Mouse (Mus musculus): ENCODE data around the gene Arap1. TPM values are rescaled to one million over a fixed set of nuclear protein-coding genes. Genes with fewer than 3 reads are reported as not detected.

Arap1 gene
- polyA plus RNA-seq, 1 experiment from 2014 or later: 75.5 TPM

DNA sequence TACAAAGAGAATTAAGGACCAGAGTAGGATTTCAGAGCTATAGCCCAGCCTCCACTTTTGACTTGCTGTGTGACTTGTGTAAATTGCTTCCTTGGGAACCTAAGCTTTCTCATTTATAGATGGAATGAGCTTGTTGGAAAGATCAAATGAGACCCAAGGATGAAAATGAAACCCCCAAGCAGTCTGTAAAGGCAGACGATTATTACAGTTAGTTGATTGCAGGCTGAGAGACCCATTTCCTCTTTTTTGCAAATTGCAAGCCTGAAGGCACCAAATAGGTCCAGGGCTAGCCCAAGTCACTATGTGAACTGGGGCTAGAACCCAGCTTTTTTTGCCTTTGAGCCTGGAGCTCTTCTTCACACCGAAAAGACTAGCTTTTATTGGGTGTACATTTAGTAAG is 36.8 kb upstream of the Arap1 start:
- ATAC-seq (ENCODE audit: low read depth): no peak
- no peak for DNase-seq (ENCODE audit: low spot score)
- Histone ChIP-seq H3K4me3 (ENCODE audit: low read depth, low read length) (peak overlapping the region; percentile 47), H3K27ac (replicated peaks; ENCODE audit: low read depth, low read length) (peak overlapping the region; percentile 77), H3K9me3 (ENCODE audit: control insufficient read depth, low read length) (no peaks in the 10 kb centered on the region), H3K9ac (ENCODE audit: low read depth, low read length) (peak overlapping the region; percentile 46), H3K36me3 (ENCODE audit: control insufficient read depth, insufficient read depth, low read length) (no peaks in the 10 kb centered on the region), H3K27me3 (replicated peaks; ENCODE audit: control insufficient read depth, insufficient read depth, low read length) (no peaks in the 10 kb centered on the region), H3K4me2 (ENCODE audit: low read depth, low read length) (peak overlapping the region; percentile 52), H3K4me1 (ENCODE audit: control insufficient read depth, insufficient read depth, low read length) (no peaks in the 10 kb centered on the region)
- WGBS: 35% methylated on average over 2 of the region's 2 CpGs

DNA sequence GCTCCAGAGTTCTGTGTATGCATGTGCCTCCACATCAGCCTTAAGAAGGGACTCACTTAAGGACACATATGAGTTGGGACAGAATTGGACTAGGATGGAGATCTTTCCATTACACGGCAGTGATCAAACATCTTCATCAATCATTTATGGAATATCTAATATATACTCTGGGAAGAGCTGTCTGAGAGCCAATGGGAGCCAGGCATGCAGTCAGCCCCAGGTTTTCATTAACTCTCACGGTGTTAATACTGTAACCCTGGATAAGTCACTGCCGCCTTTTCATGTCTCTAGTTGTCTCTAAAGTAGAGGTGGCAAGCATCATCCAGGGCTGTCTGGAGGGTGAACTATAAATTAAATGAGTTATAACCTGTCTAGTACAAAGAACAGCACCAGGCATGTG is 34.8 kb upstream of the Arap1 start:
- H3K4me3 ChIP-seq (ENCODE audit: low read depth, low read length): no peak overlapping the region
- WGBS: 79% methylated on average over 3 of the region's 3 CpGs
- H3K27me3 ChIP-seq (replicated peaks; ENCODE audit: control insufficient read depth, insufficient read depth, low read length): no peaks in the 10 kb centered on the region
- no peak overlapping the region for H3K9ac ChIP-seq (ENCODE audit: low read depth, low read length)
- no peaks in the 10 kb centered on the region for H3K4me1 ChIP-seq (ENCODE audit: control insufficient read depth, insufficient read depth, low read length)
- ATAC-seq (ENCODE audit: low read depth) (no peak), DNase-seq (ENCODE audit: low spot score) (no peak)
- H3K27ac ChIP-seq (replicated peaks; ENCODE audit: low read depth, low read length): no peak overlapping the region
- no peaks in the 10 kb centered on the region for H3K36me3 ChIP-seq (ENCODE audit: control insufficient read depth, insufficient read depth, low read length)
- no peaks in the 10 kb centered on the region for H3K9me3 ChIP-seq (ENCODE audit: control insufficient read depth, low read length)
- H3K4me2 ChIP-seq (ENCODE audit: low read depth, low read length): no peak overlapping the region

DNA sequence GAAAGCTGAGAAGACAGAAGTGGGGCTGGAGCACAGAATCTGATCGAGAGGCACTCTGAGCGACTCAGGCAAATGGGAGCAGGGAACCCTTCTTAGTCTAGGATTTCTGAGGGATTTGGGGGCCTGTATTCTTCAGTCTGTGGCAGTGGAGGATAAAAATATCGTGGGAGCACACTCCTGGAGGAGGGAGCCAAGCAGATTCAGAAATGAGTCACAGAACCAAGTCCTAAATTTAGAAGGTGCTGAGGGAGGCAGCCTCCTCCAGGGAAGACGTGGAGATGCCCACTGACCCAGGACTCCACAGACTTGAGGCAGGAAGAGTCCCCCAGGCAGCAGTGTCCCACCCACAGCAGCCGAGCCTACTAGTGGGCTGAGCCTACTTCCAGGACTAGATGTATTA is 33.5 kb upstream of the Arap1 start:
- Histone ChIP-seq H3K9me3 (ENCODE audit: control insufficient read depth, low read length) (no peaks in the 10 kb centered on the region), H3K36me3 (ENCODE audit: control insufficient read depth, insufficient read depth, low read length) (no peaks in the 10 kb centered on the region), H3K4me3 (ENCODE audit: low read depth, low read length) (no peak overlapping the region), H3K27me3 (replicated peaks; ENCODE audit: control insufficient read depth, insufficient read depth, low read length) (0 out of 2 replicates have a peak, but pooled peaks cover 4% of the 10 kb centered on the region), H3K9ac (ENCODE audit: low read depth, low read length) (no peak overlapping the region), H3K4me2 (ENCODE audit: low read depth, low read length) (no peak overlapping the region), H3K27ac (replicated peaks; ENCODE audit: low read depth, low read length) (no peak overlapping the region), H3K4me1 (ENCODE audit: control insufficient read depth, insufficient read depth, low read length) (no peaks in the 10 kb centered on the region)
- no peak for DNase-seq (ENCODE audit: low spot score)
- no peak for ATAC-seq (ENCODE audit: low read depth)
- 65% methylated on average over 5 of the region's 5 CpGs for WGBS

DNA sequence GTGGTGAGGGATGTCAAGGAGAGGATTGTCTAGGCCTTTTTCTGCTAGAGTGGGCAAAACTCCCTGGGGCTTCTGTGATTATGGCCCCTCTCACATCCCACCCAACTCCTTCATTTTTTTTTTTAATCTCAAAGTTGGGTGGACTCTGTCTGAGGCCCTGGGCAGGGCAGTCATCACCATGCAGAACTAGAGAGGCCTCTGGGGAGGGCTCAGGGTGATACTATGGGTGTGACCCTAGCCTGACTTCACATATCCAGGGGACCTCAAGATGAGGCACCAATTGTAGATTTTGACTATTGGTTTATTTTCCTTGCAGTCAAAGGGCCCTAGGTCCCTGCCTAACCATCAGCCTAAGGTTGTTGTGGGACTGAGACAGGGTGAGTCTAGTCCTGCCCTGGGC is 32.2 kb upstream of the Arap1 start:
- DNase-seq (ENCODE audit: low spot score): no peak
- ATAC-seq (ENCODE audit: low read depth): no peak
- H3K36me3 ChIP-seq (ENCODE audit: control insufficient read depth, insufficient read depth, low read length): no peaks in the 10 kb centered on the region

DNA sequence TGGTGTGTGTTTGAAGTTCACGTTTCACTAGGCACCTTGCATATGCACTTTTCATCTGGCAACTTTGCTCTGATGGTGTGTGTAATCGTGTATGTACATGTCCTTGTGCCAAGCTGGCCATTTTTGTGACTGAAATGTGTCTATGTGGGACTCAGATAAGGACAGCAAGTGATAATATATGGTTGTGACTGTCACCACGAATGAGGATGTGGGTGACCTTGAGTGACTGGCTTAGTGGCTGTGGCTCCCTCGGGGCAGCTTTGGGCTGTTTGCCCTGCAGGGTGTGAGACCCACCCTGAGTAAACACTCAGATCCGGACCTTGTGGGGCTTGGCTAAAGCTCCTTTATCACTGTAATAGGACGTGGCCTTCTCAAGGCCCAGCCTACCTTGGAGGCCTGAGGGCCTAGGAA is 31.3 kb upstream of the Arap1 start:
- no peaks in the 10 kb centered on the region for H3K36me3 ChIP-seq (ENCODE audit: control insufficient read depth, insufficient read depth, low read length)
- no peaks in the 10 kb centered on the region for H3K4me1 ChIP-seq (ENCODE audit: control insufficient read depth, insufficient read depth, low read length)
- 59% methylated on average over 6 of the region's 6 CpGs for WGBS
- no peak overlapping the region for H3K27ac ChIP-seq (replicated peaks; ENCODE audit: low read depth, low read length)
- ATAC-seq (ENCODE audit: low read depth) (no peak), DNase-seq (ENCODE audit: low spot score) (no peak)
- no peaks in the 10 kb centered on the region for H3K9me3 ChIP-seq (ENCODE audit: control insufficient read depth, low read length)
- no peak overlapping the region for H3K4me3 ChIP-seq (ENCODE audit: low read depth, low read length)
- no peak overlapping the region for H3K4me2 ChIP-seq (ENCODE audit: low read depth, low read length)
- peaks cover 6% of the 10 kb centered on the region; the same call in 1 of the 2 replicates for H3K27me3 ChIP-seq (replicated peaks; ENCODE audit: control insufficient read depth, insufficient read depth, low read length)
- H3K9ac ChIP-seq (ENCODE audit: low read depth, low read length): no peak overlapping the region

More for the DNA sequence above, 32.2 kb upstream of the Arap1 start:
- Histone ChIP-seq H3K27ac (replicated peaks; ENCODE audit: low read depth, low read length) (no peak overlapping the region), H3K27me3 (replicated peaks; ENCODE audit: control insufficient read depth, insufficient read depth, low read length) (0 out of 2 replicates have a peak, but pooled peaks cover 4% of the 10 kb centered on the region), H3K9ac (ENCODE audit: low read depth, low read length) (no peak overlapping the region), H3K4me1 (ENCODE audit: control insufficient read depth, insufficient read depth, low read length) (no peaks in the 10 kb centered on the region), H3K9me3 (ENCODE audit: control insufficient read depth, low read length) (no peaks in the 10 kb centered on the region), H3K4me3 (ENCODE audit: low read depth, low read length) (no peak overlapping the region), H3K4me2 (ENCODE audit: low read depth, low read length) (no peak overlapping the region)

DNA sequence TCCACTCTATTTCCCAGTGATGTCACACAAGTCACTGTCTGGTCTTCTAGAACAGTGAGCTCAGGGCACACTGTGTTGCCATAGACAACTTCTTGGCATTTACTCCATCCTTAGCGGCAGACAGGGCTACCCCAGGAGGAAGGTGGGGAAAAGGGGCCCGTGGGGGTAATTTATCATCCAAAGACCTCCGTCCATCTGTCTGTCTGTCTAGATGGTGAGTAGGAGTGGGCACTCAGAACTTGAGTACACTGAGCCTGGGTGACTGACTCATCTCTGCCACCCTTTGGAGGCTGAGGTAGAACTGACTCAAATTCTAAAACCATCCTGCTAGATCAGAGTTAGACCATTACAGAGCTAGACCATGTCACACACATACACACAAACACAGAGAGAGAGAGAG is 30.9 kb upstream of the Arap1 start, which contains the start of gene Stard10:
Stard10 (plus strand) TSS at position 73 of the 400 bp plus-strand sequence.
- WGBS: 81% methylated on average over 3 of the region's 3 CpGs
- Histone ChIP-seq H3K27me3 (replicated peaks; ENCODE audit: control insufficient read depth, insufficient read depth, low read length) (peaks cover 10% of the 10 kb centered on the region; the same call in 1 of the 2 replicates), H3K4me1 (ENCODE audit: control insufficient read depth, insufficient read depth, low read length) (no peaks in the 10 kb centered on the region), H3K36me3 (ENCODE audit: control insufficient read depth, insufficient read depth, low read length) (no peaks in the 10 kb centered on the region), H3K4me2 (ENCODE audit: low read depth, low read length) (no peak within 1 kb of the TSS), H3K9me3 (ENCODE audit: control insufficient read depth, low read length) (no peaks in the 10 kb centered on the region), H3K9ac (ENCODE audit: low read depth, low read length) (no peak within 1 kb of the TSS), H3K27ac (replicated peaks; ENCODE audit: low read depth, low read length) (no peak within 1 kb of the TSS), H3K4me3 (ENCODE audit: low read depth, low read length) (no peak within 1 kb of the TSS)
- ATAC-seq (ENCODE audit: low read depth) (no peak), DNase-seq (ENCODE audit: low spot score) (no peak)

DNA sequence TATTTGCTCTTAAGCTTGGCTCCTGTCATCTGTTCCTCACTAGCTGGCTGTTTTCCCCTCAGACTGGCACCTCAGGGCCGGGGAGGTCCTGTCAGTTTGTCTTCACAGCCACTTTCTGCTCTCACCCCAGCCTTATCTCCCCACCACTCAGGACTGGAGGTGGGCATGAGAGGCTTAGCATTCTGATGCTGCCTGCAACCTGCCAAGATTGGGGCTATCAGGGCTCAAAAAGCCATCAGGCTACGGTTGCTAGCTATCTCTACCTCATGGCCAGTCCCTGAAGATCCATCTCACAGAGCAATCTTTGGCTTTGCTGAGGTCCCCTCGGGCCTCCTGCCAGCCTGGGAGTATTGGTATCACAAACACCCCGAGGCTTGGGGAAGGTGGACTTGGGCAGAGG is 29.0 kb upstream of the Arap1 start:
- peaks cover 11% of the 10 kb centered on the region; the same call in 1 of the 2 replicates for H3K27me3 ChIP-seq (replicated peaks; ENCODE audit: control insufficient read depth, insufficient read depth, low read length)

DNA sequence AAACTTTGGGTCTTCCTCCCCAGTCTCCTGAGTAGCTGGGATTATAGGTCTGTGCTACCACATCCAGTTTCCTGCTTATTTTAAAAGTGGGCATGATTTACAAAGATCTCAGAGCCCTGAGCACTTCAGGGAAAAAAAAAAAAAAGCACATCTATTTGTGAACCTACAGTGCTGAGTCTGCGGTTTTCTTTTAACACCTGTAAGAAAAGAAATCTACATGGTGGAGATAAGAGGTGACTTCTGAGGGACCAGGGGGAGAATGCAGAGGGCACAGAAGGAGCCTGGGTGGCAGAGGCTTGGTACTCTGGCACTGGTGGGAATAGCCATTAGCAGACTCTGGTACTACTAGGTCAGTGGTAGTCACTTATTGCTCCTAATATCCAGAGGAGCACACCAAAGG is 28.1 kb upstream of the Arap1 start:
- WGBS: 96% methylated on average over 1 of the region's 1 CpGs

More for the DNA sequence above, 29.0 kb upstream of the Arap1 start:
- no peaks in the 10 kb centered on the region for H3K36me3 ChIP-seq (ENCODE audit: control insufficient read depth, insufficient read depth, low read length)
- ATAC-seq (ENCODE audit: low read depth): no peak
- H3K4me3 ChIP-seq (ENCODE audit: low read depth, low read length): no peak overlapping the region
- no peaks in the 10 kb centered on the region for H3K4me1 ChIP-seq (ENCODE audit: control insufficient read depth, insufficient read depth, low read length)
- no peaks in the 10 kb centered on the region for H3K9me3 ChIP-seq (ENCODE audit: control insufficient read depth, low read length)
- H3K27ac ChIP-seq (replicated peaks; ENCODE audit: low read depth, low read length): no peak overlapping the region
- WGBS: 61% methylated on average over 4 of the region's 4 CpGs
- no peak for DNase-seq (ENCODE audit: low spot score)
- no peak overlapping the region for H3K9ac ChIP-seq (ENCODE audit: low read depth, low read length)
- H3K4me2 ChIP-seq (ENCODE audit: low read depth, low read length): no peak overlapping the region

More for the DNA sequence above, 28.1 kb upstream of the Arap1 start:
- ATAC-seq (ENCODE audit: low read depth) (no peak), DNase-seq (ENCODE audit: low spot score) (no peak)
- H3K27ac ChIP-seq (replicated peaks; ENCODE audit: low read depth, low read length): no peak overlapping the region
- H3K4me3 ChIP-seq (ENCODE audit: low read depth, low read length): no peak overlapping the region
- H3K9ac ChIP-seq (ENCODE audit: low read depth, low read length): no peak overlapping the region
- H3K4me2 ChIP-seq (ENCODE audit: low read depth, low read length): no peak overlapping the region
- no peaks in the 10 kb centered on the region for H3K9me3 ChIP-seq (ENCODE audit: control insufficient read depth, low read length)
- H3K27me3 ChIP-seq (replicated peaks; ENCODE audit: control insufficient read depth, insufficient read depth, low read length): peaks cover 11% of the 10 kb centered on the region; the same call in 1 of the 2 replicates
- no peaks in the 10 kb centered on the region for H3K4me1 ChIP-seq (ENCODE audit: control insufficient read depth, insufficient read depth, low read length)
- no peaks in the 10 kb centered on the region for H3K36me3 ChIP-seq (ENCODE audit: control insufficient read depth, insufficient read depth, low read length)

Measured in embryonic facial prominence, embryonic 14.5 days (tissue).